Mouse (Mus musculus): ENCODE data around the gene Mrpl4. TPM values are rescaled to one million over a fixed set of nuclear protein-coding genes. Genes with fewer than 3 reads are reported as not detected.
"Not testable (repeated sequence)": the region's sequence is repeated elsewhere in the genome, so short reads cannot be mapped to it uniquely, and the experiment has no call there.

The Mrpl4 gene
- polyA plus RNA-seq, 1 experiment from 2014 or later, result 166 TPM

DNA sequence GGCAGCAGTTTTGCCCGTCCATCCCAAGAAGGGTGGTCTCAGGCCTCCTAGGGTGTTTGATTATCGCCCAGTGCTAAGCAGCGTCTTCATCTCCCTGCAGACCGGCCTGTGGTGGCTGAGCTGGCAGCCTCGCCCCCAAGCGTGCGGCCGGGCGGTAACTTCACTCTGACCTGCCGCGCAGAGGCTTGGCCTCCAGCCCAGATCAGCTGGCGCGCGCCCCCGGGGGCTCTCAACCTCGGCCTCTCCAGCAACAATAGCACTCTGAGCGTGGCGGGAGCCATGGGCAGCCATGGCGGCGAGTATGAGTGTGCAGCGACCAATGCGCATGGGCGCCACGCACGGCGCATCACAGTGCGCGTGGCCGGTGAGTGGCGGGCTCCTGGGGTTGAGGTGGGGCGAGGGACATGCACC lies 34.9 kb downstream of the Mrpl4 start:
- WGBS, result 2% methylated on average over 31 of the region's 31 CpGs
- DNase-seq (peak; percentile 74), ATAC-seq (ENCODE audit: insufficient read depth) (peak; percentile 29; the same call in 1 of the 2 replicates)
- H3K36me3 ChIP-seq (ENCODE audit: insufficient read depth), result no peaks in the 10 kb centered on the region
- no peak for TF ChIP-seq CTCF (IDR thresholded peaks at IDR 0.05; ENCODE audit: low read depth)
- H3K9me3 ChIP-seq (ENCODE audit: low read depth, low read length), result no peaks in the 10 kb centered on the region
- peaks cover 6% of the 10 kb centered on the region for H3K4me1 ChIP-seq (ENCODE audit: insufficient read depth)
- peaks cover 66% of the 10 kb centered on the region for H3K27me3 ChIP-seq (ENCODE audit: insufficient read depth, low read length)
- H3K9ac ChIP-seq, result peak overlapping the region; percentile 27; the same call in 1 of the 2 replicates
- H3K27ac ChIP-seq (ENCODE audit: low read depth), result no peak overlapping the region
- peak overlapping the region; percentile 32 for H3K4me3 ChIP-seq (ENCODE audit: low read depth, low read length)
- peak overlapping the region; percentile 68 for H3K4me2 ChIP-seq

DNA sequence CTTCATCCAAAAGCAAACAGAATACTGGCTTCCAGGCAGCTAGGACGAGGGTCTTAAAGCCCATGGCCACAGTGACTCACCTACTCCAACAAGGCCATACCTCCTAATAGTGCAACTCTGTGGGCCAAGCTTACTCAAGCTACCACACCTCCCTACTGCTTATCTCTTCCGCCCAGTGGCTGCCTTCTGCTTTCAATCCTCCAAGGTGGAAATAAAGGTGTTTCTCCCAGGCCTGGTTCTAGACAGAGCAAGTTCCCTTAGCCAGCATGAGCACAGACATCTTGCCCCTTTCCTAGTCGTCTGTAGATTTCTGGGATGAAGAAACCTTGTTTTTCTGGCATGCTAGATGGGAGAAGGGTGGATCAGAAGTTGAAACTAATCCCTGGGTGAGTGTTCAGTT lies 37.2 kb downstream of the Mrpl4 start:
- no peak for DNase-seq
- Histone ChIP-seq H3K27ac (ENCODE audit: low read depth) (no peak overlapping the region), H3K4me1 (ENCODE audit: insufficient read depth) (peaks cover 6% of the 10 kb centered on the region), H3K9me3 (ENCODE audit: low read depth, low read length) (no peaks in the 10 kb centered on the region), H3K4me2 (no peak overlapping the region), H3K9ac (no peak overlapping the region), H3K27me3 (ENCODE audit: insufficient read depth, low read length) (peaks cover 44% of the 10 kb centered on the region), H3K4me3 (ENCODE audit: low read depth, low read length) (no peak overlapping the region), H3K36me3 (ENCODE audit: insufficient read depth) (no peaks in the 10 kb centered on the region)
- no peak for TF ChIP-seq CTCF (IDR thresholded peaks at IDR 0.05; ENCODE audit: low read depth)
- WGBS, result 75% methylated on average over 3 of the region's 3 CpGs
- no peak for ATAC-seq (ENCODE audit: insufficient read depth)

- DNase-seq (no peak), ATAC-seq (ENCODE audit: insufficient read depth) (0 out of 2 replicates have a peak, but pooled peaks have one; percentile 4)
- H3K4me3 ChIP-seq (ENCODE audit: low read depth, low read length), result no peak overlapping the region
- TF ChIP-seq CTCF (IDR thresholded peaks at IDR 0.05; ENCODE audit: low read depth), result no peak
- H3K27ac ChIP-seq (ENCODE audit: low read depth), result no peak overlapping the region
- WGBS, result 34% methylated on average over 4 of the region's 4 CpGs
- no peak overlapping the region for H3K4me2 ChIP-seq
- H3K27me3 ChIP-seq (ENCODE audit: insufficient read depth, low read length), result peaks cover 29% of the 10 kb centered on the region
- H3K36me3 ChIP-seq (ENCODE audit: insufficient read depth), result no peaks in the 10 kb centered on the region
- no peak overlapping the region for H3K9ac ChIP-seq
- H3K9me3 ChIP-seq (ENCODE audit: low read depth, low read length), result no peaks in the 10 kb centered on the region
- H3K4me1 ChIP-seq (ENCODE audit: insufficient read depth), result peaks cover 6% of the 10 kb centered on the region
These were observed 38.8 kb downstream of the Mrpl4 start for GRCm38 (mm10) chr9:21041308-21041707.

- H3K27ac ChIP-seq (ENCODE audit: low read depth), result no peak overlapping the region
- TF ChIP-seq CTCF (IDR thresholded peaks at IDR 0.05; ENCODE audit: low read depth), result no peak
These were observed 41.0 kb downstream of the Mrpl4 start for GRCm38 (mm10) chr9:21043563-21043962.

GRCm38 (mm10) chr9:21044785-21045184 lies 42.2 kb downstream of the Mrpl4 start:
- H3K4me1 ChIP-seq (ENCODE audit: insufficient read depth); H3K27me3 ChIP-seq (ENCODE audit: insufficient read depth, low read length); H3K9me3 ChIP-seq (ENCODE audit: low read depth, low read length); H3K36me3 ChIP-seq (ENCODE audit: insufficient read depth); ATAC-seq (ENCODE audit: insufficient read depth); H3K27ac ChIP-seq (ENCODE audit: low read depth); H3K9ac ChIP-seq; H3K4me3 ChIP-seq (ENCODE audit: low read depth, low read length); H3K4me2 ChIP-seq; DNase-seq: not testable (repeated sequence)
- WGBS, result 41% methylated on average over 1 of the region's 1 CpGs

More at GRCm38 (mm10) chr9:21043563-21043962, 41.0 kb downstream of the Mrpl4 start:
- no peaks in the 10 kb centered on the region for H3K36me3 ChIP-seq (ENCODE audit: insufficient read depth)
- H3K9me3 ChIP-seq (ENCODE audit: low read depth, low read length), result no peaks in the 10 kb centered on the region
- H3K9ac ChIP-seq, result no peak overlapping the region
- peaks cover 6% of the 10 kb centered on the region for H3K27me3 ChIP-seq (ENCODE audit: insufficient read depth, low read length)
- no peak for DNase-seq
- no peak for ATAC-seq (ENCODE audit: insufficient read depth)
- 74% methylated on average over 4 of the region's 4 CpGs for WGBS
- H3K4me3 ChIP-seq (ENCODE audit: low read depth, low read length), result no peak overlapping the region
- H3K4me1 ChIP-seq (ENCODE audit: insufficient read depth), result no peaks in the 10 kb centered on the region
- H3K4me2 ChIP-seq, result no peak overlapping the region

GRCm38 (mm10) chr9:21045235-21045634 lies 42.7 kb downstream of the Mrpl4 start:
- WGBS, result 69% methylated on average over 3 of the region's 3 CpGs
- ATAC-seq (ENCODE audit: insufficient read depth), result no peak

DNA sequence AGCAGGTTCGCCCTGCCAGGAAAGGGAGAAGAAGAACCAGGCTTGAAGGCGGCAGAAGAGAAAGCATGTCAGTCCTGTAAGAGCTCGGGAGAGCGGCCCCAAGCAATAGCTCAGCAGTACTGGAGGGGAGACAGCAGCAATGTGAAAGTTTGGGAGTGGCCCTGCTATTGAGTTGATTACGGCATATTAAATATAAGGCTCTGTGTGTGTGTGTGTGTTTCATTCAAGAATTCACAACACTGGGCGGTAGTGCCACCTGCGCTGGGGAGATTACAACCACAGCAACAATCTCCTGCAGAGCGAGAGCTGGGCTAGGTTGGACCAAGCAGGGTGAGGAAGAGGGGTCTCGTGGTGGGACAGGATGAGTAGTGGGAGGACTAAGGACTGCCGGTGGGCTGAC lies 49.0 kb downstream of the Mrpl4 start:
- Histone ChIP-seq H3K27me3 (ENCODE audit: insufficient read depth, low read length) (no peaks in the 10 kb centered on the region), H3K4me2 (no peak overlapping the region), H3K27ac (ENCODE audit: low read depth) (no peak overlapping the region), H3K9ac (no peak overlapping the region), H3K4me1 (ENCODE audit: insufficient read depth) (no peaks in the 10 kb centered on the region), H3K9me3 (ENCODE audit: low read depth, low read length) (no peaks in the 10 kb centered on the region), H3K36me3 (ENCODE audit: insufficient read depth) (no peaks in the 10 kb centered on the region), H3K4me3 (ENCODE audit: low read depth, low read length) (no peak overlapping the region)
- no peak for TF ChIP-seq CTCF (IDR thresholded peaks at IDR 0.05; ENCODE audit: low read depth)
- DNase-seq (no peak), ATAC-seq (ENCODE audit: insufficient read depth) (no peak)
- 52% methylated on average over 10 of the region's 10 CpGs for WGBS

More at GRCm38 (mm10) chr9:21045235-21045634, 42.7 kb downstream of the Mrpl4 start:
- Histone ChIP-seq H3K27me3 (ENCODE audit: insufficient read depth, low read length) (no peaks in the 10 kb centered on the region), H3K4me1 (ENCODE audit: insufficient read depth) (no peaks in the 10 kb centered on the region), H3K4me2 (no peak overlapping the region), H3K9me3 (ENCODE audit: low read depth, low read length) (no peaks in the 10 kb centered on the region), H3K27ac (ENCODE audit: low read depth) (no peak overlapping the region), H3K4me3 (ENCODE audit: low read depth, low read length) (no peak overlapping the region), H3K36me3 (ENCODE audit: insufficient read depth) (no peaks in the 10 kb centered on the region), H3K9ac (no peak overlapping the region)
- TF ChIP-seq CTCF (IDR thresholded peaks at IDR 0.05; ENCODE audit: low read depth), result no peak
- DNase-seq, result no peak

MicroRNAs encoded within 50 kb of the gene (microRNA counts, 519-probe panel; counts per million panel counts)
- 3,168 counts per million, percentile 61 among the panel's probes with 10 or more counts for microRNA mmu-miR-1900

Small RNAs within 50 kb of the gene (microRNA-seq; reads per million reads assigned to microRNA genes)
- gene Mir1900 (ENCODE audit: borderline number of aligned reads), result not detected

Other genes with a start within 250 kb of the Mrpl4 start
- 0.22 and 0.26 TPM in 2 replicates for gene Col5a3, start 187.7 kb upstream of the Mrpl4 start, polyA plus RNA-seq (2014; fragmentation: Nextera tagmentation; extraction: Ambion mirVana)
- not detected in 2 replicates for gene Rdh8, start 184.2 kb upstream of the Mrpl4 start, polyA plus RNA-seq (2014; fragmentation: Nextera tagmentation; extraction: Ambion mirVana)
- 8.0 and 9.4 TPM in 2 replicates for gene A230050P20Rik, start 134.1 kb upstream of the Mrpl4 start, polyA plus RNA-seq (2014; fragmentation: Nextera tagmentation; extraction: Ambion mirVana)
- 1.9 and 2.9 TPM in 2 replicates for gene Angptl6, start 123.0 kb upstream of the Mrpl4 start, polyA plus RNA-seq (2014; fragmentation: Nextera tagmentation; extraction: Ambion mirVana)
- gene Ppan, start 114.6 kb upstream of the Mrpl4 start, polyA plus RNA-seq (2014; fragmentation: Nextera tagmentation; extraction: Ambion mirVana), result 77.3 and 83.6 TPM in 2 replicates
- gene Eif3g, start 104.1 kb upstream of the Mrpl4 start, polyA plus RNA-seq (2014; fragmentation: Nextera tagmentation; extraction: Ambion mirVana), result 295 and 296 TPM in 2 replicates
- 77.0 and 82.1 TPM in 2 replicates for gene Dnmt1, start 42.9 kb upstream of the Mrpl4 start, polyA plus RNA-seq (2014; fragmentation: Nextera tagmentation; extraction: Ambion mirVana)
- gene S1pr2, start 26.0 kb upstream of the Mrpl4 start, polyA plus RNA-seq (2014; fragmentation: Nextera tagmentation; extraction: Ambion mirVana), result 58.0 and 62.3 TPM in 2 replicates
- gene Icam1, start 13.2 kb downstream of the Mrpl4 start, polyA plus RNA-seq (2014; fragmentation: Nextera tagmentation; extraction: Ambion mirVana), result 33.6 and 41.5 TPM in 2 replicates
- gene Icam4, start 26.6 kb downstream of the Mrpl4 start, polyA plus RNA-seq (2014; fragmentation: Nextera tagmentation; extraction: Ambion mirVana), result 1.5 TPM in 2 replicates
- 0.09 and 0.31 TPM in 2 replicates for gene Icam5, start 29.3 kb downstream of the Mrpl4 start, polyA plus RNA-seq (2014; fragmentation: Nextera tagmentation; extraction: Ambion mirVana)
- gene Zglp1, start 64.4 kb downstream of the Mrpl4 start, polyA plus RNA-seq (2014; fragmentation: Nextera tagmentation; extraction: Ambion mirVana), result 1.4 TPM in 1 of 2 replicates, not detected in the other
- gene Gm49373, start 70.4 kb downstream of the Mrpl4 start, polyA plus RNA-seq (2014; fragmentation: Nextera tagmentation; extraction: Ambion mirVana), result 0.22 and 0.78 TPM in 2 replicates
- gene Fdx1l, start 70.9 kb downstream of the Mrpl4 start, polyA plus RNA-seq (2014; fragmentation: Nextera tagmentation; extraction: Ambion mirVana), result 59.4 and 66.1 TPM in 2 replicates
- 2.3 and 3.0 TPM in 2 replicates for gene Gm38431, start 89.3 kb downstream of the Mrpl4 start, polyA plus RNA-seq (2014; fragmentation: Nextera tagmentation; extraction: Ambion mirVana)
- gene Raver1, start 89.3 kb downstream of the Mrpl4 start, polyA plus RNA-seq (2014; fragmentation: Nextera tagmentation; extraction: Ambion mirVana), result 106 and 113 TPM in 2 replicates
- gene Tyk2, start 128.5 kb downstream of the Mrpl4 start, polyA plus RNA-seq (2014; fragmentation: Nextera tagmentation; extraction: Ambion mirVana), result 9.5 and 12.5 TPM in 2 replicates
- gene Cdc37, start 147.2 kb downstream of the Mrpl4 start, polyA plus RNA-seq (2014; fragmentation: Nextera tagmentation; extraction: Ambion mirVana), result 352 and 353 TPM in 2 replicates
- gene Pde4a, start 163.0 kb downstream of the Mrpl4 start, polyA plus RNA-seq (2014; fragmentation: Nextera tagmentation; extraction: Ambion mirVana), result 8.4 and 9.4 TPM in 2 replicates
- 42.8 and 44.6 TPM in 2 replicates for gene Keap1, start 236.6 kb downstream of the Mrpl4 start, polyA plus RNA-seq (2014; fragmentation: Nextera tagmentation; extraction: Ambion mirVana)
- not detected in 2 replicates for gene S1pr5, start 245.7 kb downstream of the Mrpl4 start, polyA plus RNA-seq (2014; fragmentation: Nextera tagmentation; extraction: Ambion mirVana)